Mouse (Mus musculus) limb, embryonic 13.5 days (tissue): ENCODE data around the gene Zfp653. TPM values are rescaled to one million over a fixed set of nuclear protein-coding genes. Genes with fewer than 3 reads are reported as not detected.

Source experiments
- ATAC-seq: fragments of 200-750 bp; cut with Nextera tagmentation; 2 replicates; pipeline ENCODE4 v1.8.0; 2017; ENCODE audit warnings: low read depth, moderate number of reproducible peaks, moderate TSS enrichment; ENCODE audit not compliant: low FRiP score
- H3K27ac ChIP-seq: fragments of 300-500 bp; sonication (generic); 2 replicates; pipeline ENCODE4 v1.5.1; 2015; ENCODE audit warnings: inconsistent platforms, mild to moderate bottlenecking, moderate library complexity
- H3K27me3 ChIP-seq: fragments of 300-500 bp; sonication (generic); 2 replicates; pipeline ENCODE4 v1.6.1; 2015; ENCODE audit warnings: mild to moderate bottlenecking, inconsistent platforms
- H3K36me3 ChIP-seq: fragments of 300-500 bp; sonication (generic); 2 replicates; pipeline ENCODE4 v1.6.1; 2015; ENCODE audit warnings: inconsistent platforms, mild to moderate bottlenecking, moderate library complexity
- H3K4me1 ChIP-seq: fragments of 300-500 bp; sonication (generic); 2 replicates; pipeline ENCODE4 v1.6.1; 2015; ENCODE audit warnings: inconsistent platforms
- H3K4me2 ChIP-seq: fragments of 300-500 bp; sonication (generic); replicated peaks from 2 replicates; pipeline ENCODE4 v1.6.1; 2015; ENCODE audit warnings: inconsistent platforms, mild to moderate bottlenecking, moderate library complexity
- H3K4me3 ChIP-seq: fragments of 300-500 bp; sonication (generic); 2 replicates; pipeline ENCODE4 v1.5.1; 2015; ENCODE audit warnings: moderate library complexity, mild to moderate bottlenecking, inconsistent platforms
- H3K9ac ChIP-seq: fragments of 300-500 bp; sonication (generic); 2 replicates; pipeline ENCODE4 v1.6.1; 2015; ENCODE audit warnings: mild to moderate bottlenecking, inconsistent platforms
- H3K9me3 ChIP-seq: fragments of 300-500 bp; sonication (generic); 2 replicates; pipeline ENCODE4 v1.6.1; 2016; ENCODE audit warnings: inconsistent platforms
- WGBS: fragments of 180-500 bp; shearing (Covaris S2); methylation state at CpG from one replicate; pipeline ENCODE4 v1.1.7; 2015; 5-methylcytosine and 5-hydroxymethylcytosine counted together
- microRNA-seq: library from miRNA; unstranded; fragments of <30 nt; microRNA quantifications from one replicate; pipeline ENCODE4, GENCODE M21; 2016
- polyA plus RNA-seq: library from polyadenylated mRNA; unstranded; fragments of >200 nt; fragmentation: Nextera tagmentation; extraction: Ambion mirVana; gene quantifications from 2 replicates; pipeline ENCODE4 v1.2.1, GENCODE M21; 2015

Gene Zfp653
- polyA plus RNA-seq, 1 experiment from 2014 or later = 11.6 TPM

GRCm38 (mm10) chr9:22012731-22013130 is 58.4 kb downstream of the Zfp653 start:
- Histone ChIP-seq H3K9me3 (no peaks in the 10 kb centered on the region), H3K27ac (no peak overlapping the region), H3K4me3 (no peak overlapping the region), H3K9ac (no peak overlapping the region), H3K27me3 (no peaks in the 10 kb centered on the region), H3K36me3 (peaks cover 72% of the 10 kb centered on the region), H3K4me1 (no peaks in the 10 kb centered on the region), H3K4me2 (no peak overlapping the region)
- no peak for ATAC-seq
- 91% methylated on average over 13 of the region's 13 CpGs for WGBS

GRCm38 (mm10) chr9:22011055-22011454 is 60.1 kb downstream of the Zfp653 start:
- H3K27me3 ChIP-seq = no peaks in the 10 kb centered on the region
- no peak for ATAC-seq
- H3K4me3 ChIP-seq = no peak overlapping the region
- no peak overlapping the region for H3K27ac ChIP-seq
- H3K9me3 ChIP-seq = no peaks in the 10 kb centered on the region
- no peak overlapping the region for H3K9ac ChIP-seq
- H3K4me1 ChIP-seq = no peaks in the 10 kb centered on the region
- H3K36me3 ChIP-seq = peaks cover 88% of the 10 kb centered on the region
- H3K4me2 ChIP-seq = no peak overlapping the region
- 91% methylated on average over 5 of the region's 5 CpGs for WGBS

Small RNAs within 50 kb of the gene (microRNA-seq; reads per million reads assigned to microRNA genes)
- not detected for gene Mir7084

Other genes starting within 250 kb of the Zfp653 start
- gene Angptl8, start 235.9 kb downstream of the Zfp653 start, polyA plus RNA-seq = 0.67 and 0.91 TPM in 2 replicates
- gene Dock6, start 218.7 kb downstream of the Zfp653 start, polyA plus RNA-seq = 37.5 and 39.6 TPM in 2 replicates
- 14.0 and 15.5 TPM in 2 replicates for gene Rab3d, start 153.2 kb downstream of the Zfp653 start, polyA plus RNA-seq
- gene Ccdc159, start 143.9 kb downstream of the Zfp653 start, polyA plus RNA-seq = 5.1 and 6.2 TPM in 2 replicates
- gene Tmem205, start 143.8 kb downstream of the Zfp653 start, polyA plus RNA-seq = 41.3 and 46.5 TPM in 2 replicates
- 8.5 and 9.1 TPM in 2 replicates for gene Plppr2, start 134.3 kb downstream of the Zfp653 start, polyA plus RNA-seq
- 4.9 and 6.2 TPM in 2 replicates for gene Swsap1, start 115.6 kb downstream of the Zfp653 start, polyA plus RNA-seq
- 6.2 and 6.3 TPM in 2 replicates for gene Epor, start 107.9 kb downstream of the Zfp653 start, polyA plus RNA-seq
- 1.6 TPM in 2 replicates for gene Rgl3, start 81.9 kb downstream of the Zfp653 start, polyA plus RNA-seq
- gene Ccdc151, start 68.7 kb downstream of the Zfp653 start, polyA plus RNA-seq = 1.0 and 1.5 TPM in 2 replicates
- gene Prkcsh, start 68.6 kb downstream of the Zfp653 start, polyA plus RNA-seq = 119 and 122 TPM in 2 replicates
- gene Elavl3, start 19.4 kb downstream of the Zfp653 start, polyA plus RNA-seq = 0.13 and 0.23 TPM in 2 replicates
- not detected in 2 replicates for gene Gm49318, start 117 bp downstream of the Zfp653 start, polyA plus RNA-seq
- 34.9 and 36.8 TPM in 2 replicates for gene Ecsit, start 14.1 kb upstream of the Zfp653 start, polyA plus RNA-seq
- gene Cnn1, start 27.8 kb upstream of the Zfp653 start, polyA plus RNA-seq = 2.5 and 5.2 TPM in 2 replicates
- gene Elof1, start 45.8 kb upstream of the Zfp653 start, polyA plus RNA-seq = 190 and 191 TPM in 2 replicates
- 6.5 and 8.4 TPM in 2 replicates for gene Acp5, start 64.3 kb upstream of the Zfp653 start, polyA plus RNA-seq
- 70.2 and 76.8 TPM in 2 replicates for gene Pigyl, start 85.5 kb upstream of the Zfp653 start, polyA plus RNA-seq
- gene Zfp872, start 116.7 kb upstream of the Zfp653 start, polyA plus RNA-seq = 0.06 and 0.11 TPM in 2 replicates
- gene Zfp809, start 154.3 kb upstream of the Zfp653 start, polyA plus RNA-seq = 15.7 and 17.0 TPM in 2 replicates
- gene Zfp599, start 188.5 kb upstream of the Zfp653 start, polyA plus RNA-seq = 9.2 and 9.6 TPM in 2 replicates
- gene Zfp810, start 236.3 kb upstream of the Zfp653 start, polyA plus RNA-seq = 29.1 and 30.3 TPM in 2 replicates